Mouse (Mus musculus) heart, embryonic 14.5 days (tissue): ENCODE results near the gene Zfp609. TPM values are rescaled to one million over a fixed set of nuclear protein-coding genes. Genes with fewer than 3 reads are reported as not detected.
A peak's percentile ranks its signal among the peaks of the same experiment; 100 is the strongest.

Source experiments
- ATAC-seq: fragments of 200-750 bp; cut with Nextera tagmentation; 2 replicates; pipeline ENCODE4 v1.8.0; 2017; ENCODE audit warnings: low read depth, moderate TSS enrichment; ENCODE audit not compliant: insufficient number of reproducible peaks, insufficient read depth, low FRiP score
- H3K27ac ChIP-seq, 2 experiments: fragments of 200-500 bp in 1 of 2; fragments of 300-500 bp in 1 of 2; sonication (generic) in 1 of 2; replicated peaks in 1 of 2; 2 replicates each; pipeline ENCODE4 v1.5.1; 2012 to 2014; ENCODE audit warnings: low read depth in 2 of 2, low read length in 2 of 2, control low read depth in 1 of 2, mild to moderate bottlenecking in 1 of 2, mixed read lengths in 1 of 2; ENCODE audit not compliant: control insufficient read depth in 1 of 2, insufficient read depth in 1 of 2
- H3K27me3 ChIP-seq: fragments of 300-500 bp; sonication (generic); 2 replicates; pipeline ENCODE4 v1.6.1; 2014; ENCODE audit warnings: mild to moderate bottlenecking, low read length, control low read depth; ENCODE audit not compliant: control insufficient read depth, insufficient read depth
- H3K36me3 ChIP-seq: fragments of 300-500 bp; sonication (generic); 2 replicates; pipeline ENCODE4 v1.6.1; 2014; ENCODE audit warnings: mild to moderate bottlenecking, control low read depth, low read length, mixed read lengths; ENCODE audit not compliant: control insufficient read depth, insufficient read depth
- H3K4me1 ChIP-seq, 2 experiments: fragments of 200-500 bp in 1 of 2; fragments of 300-500 bp in 1 of 2; sonication (generic) in 1 of 2; 2 replicates each; pipeline ENCODE4 v1.6.1; 2012 to 2014; ENCODE audit warnings: low read length in 2 of 2, control low read depth in 1 of 2, mixed read lengths in 1 of 2; ENCODE audit not compliant: control insufficient read depth in 2 of 2, insufficient read depth in 2 of 2
- H3K4me2 ChIP-seq: fragments of 300-500 bp; sonication (generic); 2 replicates; pipeline ENCODE4 v1.6.1; 2014; ENCODE audit warnings: mild to moderate bottlenecking, low read length
- H3K4me3 ChIP-seq, 2 experiments: fragments of 200-500 bp in 1 of 2; fragments of 300-500 bp in 1 of 2; sonication (generic) in 1 of 2; 2 replicates each; pipeline ENCODE4 v1.5.1; 2012 to 2014; ENCODE audit warnings: low read length in 2 of 2, mild to moderate bottlenecking in 2 of 2, control low read depth in 1 of 2, low read depth in 1 of 2, moderate library complexity in 1 of 2; ENCODE audit not compliant: control insufficient read depth in 1 of 2, insufficient read depth in 1 of 2
- H3K9ac ChIP-seq: fragments of 300-500 bp; sonication (generic); 2 replicates; pipeline ENCODE4 v1.6.1; 2014; ENCODE audit warnings: mild to moderate bottlenecking, low read length
- H3K9me3 ChIP-seq: fragments of 300-500 bp; sonication (generic); 2 replicates; pipeline ENCODE4 v1.6.1; 2016; ENCODE audit warnings: low read length, control low read depth; ENCODE audit not compliant: control insufficient read depth
- WGBS: fragments of 180-500 bp; shearing (Covaris S2); extraction: QIAGEN DNeasy Blood & Tissue Kit; methylation state at CpG from one replicate; pipeline ENCODE4 v1.1.7; 2014; 5-methylcytosine and 5-hydroxymethylcytosine counted together
- polyA plus RNA-seq: library from polyadenylated mRNA; unstranded; fragments of >200 nt; fragmentation: Nextera tagmentation; extraction: Ambion mirVana; gene quantifications from 2 replicates; pipeline ENCODE4 v1.2.1, GENCODE M21; 2014

Zfp609 gene
- polyA plus RNA-seq, 1 experiment from 2014 or later: 6.1 TPM

DNA sequence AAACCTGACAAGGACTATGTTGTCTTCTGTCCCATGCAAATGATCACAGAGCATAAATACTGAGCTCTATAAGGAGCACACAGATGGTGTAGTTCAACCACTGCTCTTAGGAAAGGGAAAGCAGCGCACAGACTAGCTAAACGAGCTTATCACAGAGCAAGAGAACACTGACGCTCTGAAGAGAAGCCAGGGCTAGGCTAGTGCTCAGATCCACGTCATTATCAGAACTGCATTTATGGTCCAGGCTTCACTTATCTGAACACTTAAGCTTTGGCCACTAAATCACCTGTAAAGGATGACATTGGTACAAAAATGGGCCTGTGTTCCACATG, 102.1 kb downstream of the Zfp609 start:
- Histone ChIP-seq H3K27me3 (no peaks in the 10 kb centered on the region), H3K9me3 (no peaks in the 10 kb centered on the region), H3K9ac (peak overlapping the region; percentile 41; the same call in 1 of the 2 replicates), H3K4me2 (peak overlapping the region; percentile 23; the same call in 1 of the 2 replicates), H3K27ac (peak overlapping the region; percentile 86 to 87), H3K36me3 (peaks cover 11% of the 10 kb centered on the region), H3K4me3 (no peak overlapping the region), H3K4me1 (peaks cover 21 to 53% of the 10 kb centered on the region in 2 experiments)
- peak; percentile 50; the same call in 1 of the 2 replicates for ATAC-seq
- WGBS: 14% methylated on average over 4 of the region's 4 CpGs

DNA sequence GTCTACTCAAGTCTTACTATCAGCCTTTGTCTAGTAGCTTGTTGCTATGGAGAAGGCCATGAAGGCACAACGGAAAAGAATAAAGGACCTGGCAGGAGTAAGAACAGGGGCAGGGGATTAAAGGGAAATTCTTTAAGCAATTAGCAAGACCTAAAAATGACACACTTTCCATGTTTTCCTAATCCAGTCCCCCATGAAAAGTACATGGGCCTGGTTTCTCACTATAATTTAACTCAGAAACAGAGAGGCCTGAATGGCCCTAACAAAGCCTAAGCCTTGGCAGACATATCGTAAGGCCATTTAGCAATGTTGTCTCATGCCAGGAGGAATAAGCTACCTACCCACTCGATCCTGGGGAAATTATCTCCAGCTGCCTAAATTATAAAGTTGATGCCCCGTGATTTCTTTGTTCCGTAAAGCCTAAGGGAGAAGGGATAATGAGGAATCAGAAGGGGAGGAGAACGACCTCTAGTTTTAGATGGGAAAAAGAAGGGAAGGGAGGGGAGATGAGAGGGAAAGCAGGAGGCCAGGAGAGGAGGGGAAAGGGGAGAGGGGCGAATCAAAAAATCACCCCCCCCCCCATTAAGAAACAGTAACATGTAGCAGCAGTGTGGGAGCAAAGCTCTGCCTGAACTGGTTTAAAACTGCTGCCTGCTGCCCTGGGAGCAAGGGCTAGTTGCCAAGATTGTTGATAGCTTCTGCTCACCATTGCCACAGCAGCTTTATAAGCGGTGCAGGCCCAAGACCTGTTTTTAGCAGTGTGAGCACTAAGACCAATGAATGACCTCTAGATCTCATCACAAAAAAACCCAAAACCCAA, 102.7 kb downstream of the Zfp609 start:
- Histone ChIP-seq H3K9ac (peak overlapping the region; percentile 45; the same call in 1 of the 2 replicates), H3K4me3 (no peak overlapping the region), H3K4me2 (peak overlapping the region; percentile 31), H3K27me3 (no peaks in the 10 kb centered on the region), H3K36me3 (peaks cover 5% of the 10 kb centered on the region), H3K9me3 (no peaks in the 10 kb centered on the region), H3K27ac (peak overlapping the region; percentile 86 to 87), H3K4me1 (peaks cover 21 to 55% of the 10 kb centered on the region in 2 experiments)
- ATAC-seq: 0 out of 2 replicates have a peak, but pooled peaks have one; percentile 31
- 45% methylated on average over 8 of the region's 8 CpGs for WGBS

DNA sequence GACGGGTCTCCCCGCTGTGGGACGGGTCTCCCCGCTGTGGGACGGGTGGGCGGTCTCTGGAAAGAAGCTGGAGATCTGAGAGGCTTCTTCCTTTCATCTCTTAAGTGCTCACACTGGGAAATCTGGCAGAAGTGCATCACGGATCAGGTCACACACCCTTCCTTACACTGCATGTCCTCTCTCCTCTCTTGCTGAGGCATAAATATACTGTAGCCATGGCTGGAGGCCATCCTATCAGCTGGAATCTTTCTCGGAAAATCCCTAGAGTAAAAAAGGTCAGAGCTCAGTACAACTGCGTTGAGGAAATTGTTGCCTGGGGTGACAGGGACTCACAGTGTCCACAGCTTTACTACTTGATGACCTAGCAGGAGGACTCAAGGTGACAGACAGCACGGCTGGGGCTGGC, 106.2 kb downstream of the Zfp609 start:
- H3K27ac ChIP-seq: peak overlapping the region; percentile 29 to 65
- H3K4me3 ChIP-seq: no peak overlapping the region
- no peaks in the 10 kb centered on the region for H3K27me3 ChIP-seq
- H3K4me2 ChIP-seq: peak overlapping the region; percentile 24; the same call in 1 of the 2 replicates
- H3K4me1 ChIP-seq: peaks cover 21 to 49% of the 10 kb centered on the region in 2 experiments
- 0 out of 2 replicates have a peak overlapping the region, but pooled peaks have one; percentile 31 for H3K9ac ChIP-seq
- no peaks in the 10 kb centered on the region for H3K9me3 ChIP-seq
- WGBS: 22% methylated on average over 10 of the region's 10 CpGs
- no peaks in the 10 kb centered on the region for H3K36me3 ChIP-seq
- ATAC-seq: peak; percentile 48; the same call in 1 of the 2 replicates

DNA sequence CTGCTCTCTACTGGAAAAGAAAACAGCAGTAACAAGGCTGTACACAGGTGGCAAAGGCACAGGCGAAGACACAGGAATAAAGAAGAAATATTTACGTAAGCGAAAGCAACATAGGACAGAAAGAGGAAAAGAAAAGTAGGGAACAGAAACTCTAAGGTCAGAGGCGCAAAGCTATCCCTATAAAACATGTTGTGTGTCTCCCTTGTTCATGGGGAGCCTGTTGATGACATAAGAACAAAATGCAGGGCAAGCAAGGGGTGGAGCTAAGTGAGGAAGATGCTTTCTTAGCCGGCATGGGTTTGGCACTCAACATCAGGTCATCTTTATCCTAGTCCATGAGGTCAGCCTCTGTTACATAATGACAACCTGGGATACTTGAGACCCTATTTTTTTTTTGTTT, 109.2 kb downstream of the Zfp609 start:
- Histone ChIP-seq H3K4me3 (no peak overlapping the region), H3K27me3 (no peaks in the 10 kb centered on the region), H3K9me3 (no peaks in the 10 kb centered on the region), H3K4me1 (peaks cover 8 to 21% of the 10 kb centered on the region in 2 experiments), H3K27ac (no peak overlapping the region), H3K4me2 (no peak overlapping the region), H3K36me3 (no peaks in the 10 kb centered on the region), H3K9ac (no peak overlapping the region)
- ATAC-seq: no peak
- WGBS: 91% methylated on average over 5 of the region's 5 CpGs

DNA sequence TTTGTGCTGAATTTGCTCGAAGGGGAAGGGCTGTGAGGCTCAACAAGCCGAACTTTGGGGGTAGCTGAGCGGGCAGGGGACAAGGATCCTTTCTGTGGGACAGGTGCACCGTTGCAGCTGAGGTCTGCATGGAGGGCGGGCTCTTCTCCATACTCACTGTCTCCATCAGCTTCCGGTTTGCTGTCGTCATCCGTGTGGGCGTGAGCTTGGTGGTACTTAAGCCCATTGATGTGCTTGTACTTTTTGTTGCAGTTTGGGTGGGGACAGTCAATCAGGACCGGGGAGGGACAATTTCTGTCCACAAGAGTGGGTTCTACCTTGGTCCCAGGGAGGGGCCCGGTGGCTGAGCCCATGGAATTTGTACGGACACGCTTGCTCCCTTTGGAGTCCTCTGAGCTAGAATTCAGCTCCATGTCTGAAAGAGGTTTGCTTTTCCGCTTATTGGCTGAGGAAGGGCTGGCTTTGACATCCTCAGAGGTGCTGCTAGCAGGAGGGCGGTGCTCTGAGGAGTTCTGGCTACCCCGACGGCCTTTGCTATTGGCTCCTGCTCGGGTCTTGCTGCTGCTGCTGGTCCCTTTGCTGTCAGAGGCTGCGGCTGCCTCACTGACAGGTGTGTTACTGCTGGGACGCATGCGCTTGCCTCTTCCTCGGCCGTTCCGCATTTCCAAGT, 123.3 kb downstream of the Zfp609 start:
- no peak overlapping the region for H3K4me3 ChIP-seq
- H3K27me3 ChIP-seq: no peaks in the 10 kb centered on the region
- no peak overlapping the region for H3K4me2 ChIP-seq
- H3K9ac ChIP-seq: no peak overlapping the region
- peaks cover 64% of the 10 kb centered on the region for H3K36me3 ChIP-seq
- WGBS: 89% methylated on average over 24 of the region's 24 CpGs
- no peak overlapping the region for H3K27ac ChIP-seq
- no peak for ATAC-seq
- no peaks in the 10 kb centered on the region for H3K9me3 ChIP-seq
- H3K4me1 ChIP-seq: no peaks in the 10 kb centered on the region; a peak in 1 of 4 replicates

DNA sequence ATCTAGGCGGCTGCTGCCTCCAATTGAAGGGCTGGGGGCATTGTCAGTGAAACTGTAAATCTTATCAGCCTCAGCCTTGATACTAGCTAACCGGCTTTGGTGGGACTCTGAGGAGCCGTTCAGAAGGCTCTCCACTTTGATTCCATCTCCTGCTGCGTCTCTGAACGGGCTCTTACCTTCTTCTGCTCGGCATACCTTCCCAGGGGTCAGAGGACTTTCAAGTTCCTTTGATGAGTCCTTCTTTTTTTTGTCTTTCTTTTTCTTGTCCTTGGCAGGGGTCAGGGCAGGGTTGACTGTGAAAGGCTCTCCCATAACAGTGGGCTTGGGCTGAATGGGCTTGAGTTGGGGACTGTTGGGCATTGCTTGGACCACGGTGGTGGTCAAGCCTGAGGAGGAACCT, 124.1 kb downstream of the Zfp609 start:
- no peak overlapping the region for H3K9ac ChIP-seq
- no peak overlapping the region for H3K4me2 ChIP-seq
- H3K36me3 ChIP-seq: peaks cover 70% of the 10 kb centered on the region
- no peaks in the 10 kb centered on the region for H3K9me3 ChIP-seq
- no peak overlapping the region for H3K4me3 ChIP-seq
- H3K27ac ChIP-seq: no peak overlapping the region
- ATAC-seq: no peak
- 59% methylated on average over 7 of the region's 7 CpGs for WGBS
- H3K27me3 ChIP-seq: no peaks in the 10 kb centered on the region
- no peaks in the 10 kb centered on the region; a peak in 1 of 4 replicates for H3K4me1 ChIP-seq

DNA sequence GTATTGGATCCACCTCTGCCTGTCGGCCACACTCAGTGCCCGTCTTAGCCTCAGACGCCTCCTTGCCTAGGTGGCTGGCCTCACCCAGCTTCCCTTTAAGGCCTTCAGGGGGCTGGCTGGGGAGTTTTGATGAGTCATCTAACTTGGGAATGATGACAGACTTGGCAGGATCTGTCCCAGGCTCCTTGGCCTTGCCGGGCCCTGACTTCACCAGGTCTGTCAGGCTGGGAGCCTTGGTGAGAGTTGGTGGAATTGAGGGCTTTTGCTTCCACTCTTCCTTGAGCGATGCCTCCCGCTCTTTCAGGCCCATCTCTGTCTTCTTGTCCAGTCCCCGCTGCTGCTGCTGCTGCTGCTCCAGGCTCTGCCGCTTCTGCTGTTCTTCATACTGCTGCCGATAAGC, 125.1 kb downstream of the Zfp609 start:
- H3K4me1 ChIP-seq: no peaks in the 10 kb centered on the region; a peak in 1 of 4 replicates
- H3K27me3 ChIP-seq: no peaks in the 10 kb centered on the region
- H3K36me3 ChIP-seq: peaks cover 80% of the 10 kb centered on the region
- H3K27ac ChIP-seq: no peak overlapping the region
- 84% methylated on average over 9 of the region's 9 CpGs for WGBS
- no peak overlapping the region for H3K4me2 ChIP-seq
- H3K9me3 ChIP-seq: no peaks in the 10 kb centered on the region
- ATAC-seq: no peak
- H3K4me3 ChIP-seq: no peak overlapping the region
- H3K9ac ChIP-seq: no peak overlapping the region
